Mouse (Mus musculus): ENCODE results near the gene B4galnt4. TPM values are rescaled to one million over a fixed set of nuclear protein-coding genes. Genes with fewer than 3 reads are reported as not detected.

The B4galnt4 gene
- polyA plus RNA-seq, 1 experiment from 2014 or later: 7.9 TPM

GRCm38 (mm10) chr7:141048226-141049218 is 12.4 kb upstream of the B4galnt4 start:
- H3K9me3 ChIP-seq: no peaks in the 10 kb centered on the region
- H3K4me1 ChIP-seq (replicated peaks): peaks cover 14% of the 10 kb centered on the region
- peak overlapping the region; percentile 30 for H3K4me3 ChIP-seq (replicated peaks)
- 10% methylated on average over 21 of the region's 21 CpGs for WGBS
- ATAC-seq: peak; percentile 92
- peak overlapping the region; percentile 75 for H3K4me2 ChIP-seq (replicated peaks)
- H3K27ac ChIP-seq: peak overlapping the region; percentile 90
- no peaks in the 10 kb centered on the region for H3K27me3 ChIP-seq (replicated peaks)
- no peaks in the 10 kb centered on the region for H3K36me3 ChIP-seq
- peak overlapping the region; percentile 36 for H3K9ac ChIP-seq

DNA sequence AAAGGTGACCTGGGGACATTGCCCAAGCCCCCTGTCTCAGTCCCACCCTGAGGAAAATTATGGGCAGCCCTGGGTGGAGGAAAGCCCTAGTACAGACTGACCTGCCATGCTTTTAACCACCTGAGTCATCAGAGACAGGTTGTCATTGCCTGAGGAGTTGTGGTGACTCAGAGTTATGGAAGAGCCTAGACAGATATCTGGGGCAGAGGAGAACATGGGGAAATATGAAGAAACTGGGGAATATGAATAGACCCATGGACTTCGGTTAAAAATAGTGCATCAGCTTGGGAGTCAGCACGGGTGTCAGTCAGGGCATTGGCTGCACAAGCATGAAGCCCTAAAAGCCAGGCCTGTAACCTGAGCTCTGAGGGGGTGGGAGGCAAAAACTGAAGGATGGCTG is 11.6 kb upstream of the B4galnt4 start:
- ATAC-seq: no peak
- Histone ChIP-seq H3K4me2 (replicated peaks) (no peak overlapping the region), H3K27me3 (replicated peaks) (no peaks in the 10 kb centered on the region), H3K27ac (no peak overlapping the region), H3K9ac (no peak overlapping the region), H3K4me3 (replicated peaks) (no peak overlapping the region), H3K36me3 (no peaks in the 10 kb centered on the region), H3K9me3 (no peaks in the 10 kb centered on the region), H3K4me1 (replicated peaks) (peaks cover 14% of the 10 kb centered on the region)
- WGBS: 70% methylated on average over 2 of the region's 2 CpGs

GRCm38 (mm10) chr7:141051060-141051685 is 9.7 kb upstream of the B4galnt4 start:
- WGBS: 62% methylated on average over 17 of the region's 17 CpGs
- H3K9me3 ChIP-seq: no peaks in the 10 kb centered on the region
- no peak overlapping the region for H3K9ac ChIP-seq
- no peak overlapping the region for H3K27ac ChIP-seq
- H3K27me3 ChIP-seq (replicated peaks): no peaks in the 10 kb centered on the region
- H3K4me2 ChIP-seq (replicated peaks): no peak overlapping the region
- no peak for ATAC-seq
- H3K36me3 ChIP-seq: no peaks in the 10 kb centered on the region
- H3K4me3 ChIP-seq (replicated peaks): no peak overlapping the region
- peaks cover 14% of the 10 kb centered on the region for H3K4me1 ChIP-seq (replicated peaks)

DNA sequence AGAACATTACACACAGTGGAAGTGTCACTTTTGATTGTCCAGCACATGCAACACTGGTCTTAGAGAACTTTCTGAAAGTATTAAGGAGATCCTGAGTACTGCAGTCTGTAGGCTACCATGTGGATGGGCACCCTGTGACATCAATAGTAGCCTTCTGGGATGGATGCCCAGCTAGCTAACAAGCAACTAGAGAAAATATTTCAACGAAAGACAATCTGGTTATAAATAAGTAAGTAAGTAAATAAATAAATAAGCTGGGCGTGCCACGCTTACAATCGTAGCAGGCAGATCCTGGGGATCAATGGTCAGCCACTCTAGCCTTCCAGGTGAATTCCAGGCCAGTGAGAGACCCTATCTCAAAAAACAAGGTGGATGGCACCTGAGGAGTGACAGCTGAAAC is 8.9 kb upstream of the B4galnt4 start:
- H3K36me3 ChIP-seq: no peaks in the 10 kb centered on the region
- no peak for ATAC-seq
- no peak overlapping the region for H3K4me3 ChIP-seq (replicated peaks)
- H3K4me2 ChIP-seq (replicated peaks): no peak overlapping the region
- 83% methylated on average over 4 of the region's 4 CpGs for WGBS
- H3K4me1 ChIP-seq (replicated peaks): peaks cover 11% of the 10 kb centered on the region
- no peaks in the 10 kb centered on the region for H3K27me3 ChIP-seq (replicated peaks)
- no peak overlapping the region for H3K27ac ChIP-seq
- H3K9me3 ChIP-seq: no peaks in the 10 kb centered on the region
- no peak overlapping the region for H3K9ac ChIP-seq

DNA sequence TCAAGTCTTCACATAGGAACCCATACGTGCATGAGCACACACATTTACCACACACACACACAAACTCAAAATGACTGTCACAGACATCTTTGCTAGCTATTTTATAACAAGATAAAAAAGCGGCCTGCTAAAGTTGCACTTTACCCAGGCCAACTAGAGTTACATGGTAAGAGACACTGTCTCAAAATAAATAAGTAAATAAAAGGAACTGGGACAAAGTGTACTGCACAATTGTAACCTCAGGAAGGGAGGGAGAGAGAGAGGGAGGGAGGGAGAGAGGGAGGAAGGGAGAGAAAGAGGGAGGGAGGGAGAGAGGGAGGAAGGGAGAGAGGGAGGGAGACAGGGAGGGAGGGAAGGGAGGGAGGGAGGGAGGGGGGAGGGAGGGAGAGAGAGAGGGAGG is 8.5 kb upstream of the B4galnt4 start:
- H3K9ac ChIP-seq: no peak overlapping the region

GRCm38 (mm10) chr7:141055785-141056184 is 5.1 kb upstream of the B4galnt4 start:
- Histone ChIP-seq H3K9ac (no peak overlapping the region), H3K27ac (no peak overlapping the region), H3K36me3 (no peaks in the 10 kb centered on the region), H3K9me3 (no peaks in the 10 kb centered on the region), H3K27me3 (replicated peaks) (no peaks in the 10 kb centered on the region), H3K4me1 (replicated peaks) (peaks cover 6% of the 10 kb centered on the region; the same call in 1 of the 2 replicates), H3K4me3 (replicated peaks) (no peak overlapping the region), H3K4me2 (replicated peaks) (no peak overlapping the region)
- WGBS: 77% methylated on average over 4 of the region's 4 CpGs
- ATAC-seq: no peak

More for the DNA sequence above, 8.5 kb upstream of the B4galnt4 start:
- Histone ChIP-seq H3K27me3 (replicated peaks) (no peaks in the 10 kb centered on the region), H3K9me3 (no peaks in the 10 kb centered on the region), H3K36me3 (no peaks in the 10 kb centered on the region), H3K27ac (no peak overlapping the region), H3K4me2 (replicated peaks) (no peak overlapping the region), H3K4me3 (replicated peaks) (no peak overlapping the region), H3K4me1 (replicated peaks) (peaks cover 7% of the 10 kb centered on the region)
- 73% methylated on average over 2 of the region's 2 CpGs for WGBS
- no peak for ATAC-seq

DNA sequence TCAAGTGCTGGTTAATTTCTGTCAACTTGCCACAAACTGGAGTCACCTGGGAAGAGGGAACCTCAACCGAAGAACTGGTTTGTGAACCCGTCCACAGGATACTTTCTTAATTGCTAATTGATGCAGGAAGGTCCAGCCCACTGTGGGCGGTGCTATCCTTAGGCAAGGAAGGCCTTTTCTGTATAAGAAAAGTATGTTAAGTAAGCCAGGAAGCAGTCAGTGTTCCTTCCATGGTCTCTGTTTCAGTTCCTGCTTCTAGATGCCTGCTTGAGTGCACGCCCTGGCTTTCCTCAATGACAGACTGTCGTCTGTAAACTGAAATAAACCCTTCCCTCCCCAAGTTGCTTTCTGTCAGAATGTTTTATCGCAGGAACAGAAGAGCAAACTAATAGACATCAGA is 3.9 kb upstream of the B4galnt4 start:
- no peak overlapping the region for H3K4me3 ChIP-seq (replicated peaks)
- no peaks in the 10 kb centered on the region for H3K27me3 ChIP-seq (replicated peaks)
- no peak overlapping the region for H3K4me2 ChIP-seq (replicated peaks)
- no peaks in the 10 kb centered on the region for H3K9me3 ChIP-seq
- WGBS: 81% methylated on average over 6 of the region's 6 CpGs
- no peaks in the 10 kb centered on the region for H3K36me3 ChIP-seq
- H3K4me1 ChIP-seq (replicated peaks): peaks cover 13% of the 10 kb centered on the region
- H3K9ac ChIP-seq: no peak overlapping the region
- H3K27ac ChIP-seq: no peak overlapping the region
- no peak for ATAC-seq

DNA sequence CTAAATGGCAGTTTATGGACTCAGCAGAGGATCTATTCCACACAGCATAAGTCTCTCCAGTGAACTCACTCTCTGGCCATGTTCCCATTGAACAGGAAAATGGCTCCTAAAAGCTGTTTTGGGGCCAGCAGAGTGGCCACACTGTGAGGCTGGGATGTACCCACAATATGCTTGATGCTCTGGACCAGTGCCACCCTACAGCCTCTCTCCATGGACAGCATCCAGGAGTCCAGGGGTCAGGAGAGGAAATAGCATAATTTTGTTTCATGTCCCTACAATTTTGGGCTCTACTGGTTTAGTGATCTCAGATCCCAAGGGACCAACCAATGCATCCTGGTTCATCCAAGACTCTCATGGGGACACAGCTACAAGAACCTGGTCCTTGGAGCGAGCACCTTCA is 3.4 kb upstream of the B4galnt4 start:
- WGBS: 97% methylated on average over 1 of the region's 1 CpGs
- H3K36me3 ChIP-seq: no peaks in the 10 kb centered on the region
- ATAC-seq: no peak
- H3K27me3 ChIP-seq (replicated peaks): no peaks in the 10 kb centered on the region
- no peak overlapping the region for H3K4me3 ChIP-seq (replicated peaks)
- no peak overlapping the region for H3K4me2 ChIP-seq (replicated peaks)
- H3K4me1 ChIP-seq (replicated peaks): peaks cover 17% of the 10 kb centered on the region
- no peak overlapping the region for H3K27ac ChIP-seq
- H3K9me3 ChIP-seq: no peaks in the 10 kb centered on the region
- no peak overlapping the region for H3K9ac ChIP-seq

- Histone ChIP-seq H3K9me3 (no peaks in the 10 kb centered on the region), H3K27ac (no peak overlapping the region), H3K4me1 (replicated peaks) (peaks cover 18% of the 10 kb centered on the region), H3K4me3 (replicated peaks) (no peak overlapping the region), H3K36me3 (no peaks in the 10 kb centered on the region), H3K4me2 (replicated peaks) (no peak overlapping the region), H3K9ac (no peak overlapping the region), H3K27me3 (replicated peaks) (no peaks in the 10 kb centered on the region)
- WGBS: 89% methylated on average over 14 of the region's 14 CpGs
- no peak for ATAC-seq
Observed at GRCm38 (mm10) chr7:141058601-141059341, 2.1 kb upstream of the B4galnt4 start.

GRCm38 (mm10) chr7:141059929-141060328 is 975 bp upstream of the B4galnt4 start:
- H3K27me3 ChIP-seq (replicated peaks): no peaks in the 10 kb centered on the region
- H3K4me1 ChIP-seq (replicated peaks): peaks cover 20% of the 10 kb centered on the region
- no peak overlapping the region for H3K27ac ChIP-seq
- H3K9me3 ChIP-seq: no peaks in the 10 kb centered on the region
- H3K4me2 ChIP-seq (replicated peaks): peak overlapping the region; percentile 88
- peak overlapping the region; percentile 64 for H3K9ac ChIP-seq
- no peaks in the 10 kb centered on the region for H3K36me3 ChIP-seq
- WGBS: 54% methylated on average over 2 of the region's 2 CpGs
- H3K4me3 ChIP-seq (replicated peaks): peak overlapping the region; percentile 68
- peak; percentile 22; the same call in 1 of the 2 replicates for ATAC-seq

GRCm38 (mm10) chr7:141061269-141061692 is 377 bp downstream of the B4galnt4 start:
- Histone ChIP-seq H3K9me3 (no peaks in the 10 kb centered on the region), H3K4me1 (replicated peaks) (peaks cover 20% of the 10 kb centered on the region), H3K4me2 (replicated peaks) (peak overlapping the region; percentile 88), H3K4me3 (replicated peaks) (peak overlapping the region; percentile 68), H3K27ac (0 out of 2 replicates have a peak overlapping the region, but pooled peaks have one; percentile 17), H3K27me3 (replicated peaks) (no peaks in the 10 kb centered on the region), H3K36me3 (no peaks in the 10 kb centered on the region), H3K9ac (peak overlapping the region; percentile 64)
- peak; percentile 48 for ATAC-seq
- under 1% methylated on average over 37 of the region's 37 CpGs for WGBS

GRCm38 (mm10) chr7:141062525-141062924 is 1.6 kb downstream of the B4galnt4 start:
- H3K27ac ChIP-seq: no peak overlapping the region
- H3K4me3 ChIP-seq (replicated peaks): no peak overlapping the region
- 75% methylated on average over 7 of the region's 7 CpGs for WGBS
- H3K36me3 ChIP-seq: 0 out of 2 replicates have a peak, but pooled peaks cover 2% of the 10 kb centered on the region
- H3K9ac ChIP-seq: no peak overlapping the region
- peaks cover 20% of the 10 kb centered on the region for H3K4me1 ChIP-seq (replicated peaks)
- H3K4me2 ChIP-seq (replicated peaks): no peak overlapping the region
- no peak for ATAC-seq
- H3K27me3 ChIP-seq (replicated peaks): no peaks in the 10 kb centered on the region
- H3K9me3 ChIP-seq: no peaks in the 10 kb centered on the region

All from intestine, embryonic 15.5 days (tissue).